Mouse (Mus musculus) kidney, adult 2 months (tissue): ENCODE measurements around the gene Trim66.

ENCODE experiments used
- CTCF ChIP-seq: fragments of 200-500 bp; conservative IDR thresholded peaks from 2 replicates; pipeline ENCODE4 v1.5.1; 2011; ENCODE audit warnings: low read depth, mild to moderate bottlenecking, control low read depth, low read length, moderate library complexity, mixed read lengths; ENCODE audit not compliant: insufficient read depth, insufficient read length
- POLR2A ChIP-seq: fragments of 200-500 bp; IDR thresholded peaks from one replicate; pipeline ENCODE4 v1.6.1; 2011; ENCODE audit warnings: low read depth, low read length, control low read depth

- TF ChIP-seq CTCF (no peak), POLR2A (no peak)
These were observed 27.2 kb downstream of the Trim66 start for GRCm38 (mm10) chr7:109480765-109481197.
